ENCODE assay signal across 8 mouse cellular contexts in genomic region chr8:119297752-119298151, GRCm38 (mm10). TPM values are rescaled to one million over a fixed set of nuclear protein-coding genes. Genes with fewer than 3 reads are reported as not detected.
DNase-seq lines count a peak whose midpoint lies in the region; ATAC-seq lines count a peak whose summit lies in the region.
"Not testable (repeated sequence)": the region's sequence is repeated elsewhere in the genome, so short reads cannot be mapped to it uniquely, and the experiment has no call there.

No protein-coding gene starts in this region.

- DNase-seq in NIH3T3 (ENCODE audit: low read depth): peak; percentile 38
- DNase-seq in forebrain, embryonic 10.5 days (ENCODE audit: extremely low spot score, low spot score): peak; percentile 38
- peak; percentile 53 for DNase-seq in hindbrain, embryonic 14.5 days (ENCODE audit: low spot score)
- peak; percentile 31 to 61 for DNase-seq in layer of hippocampus, postnatal 25 days (ENCODE audit: extremely low spot score in 1 of 2, low spot score in 1 of 2)
- peak; percentile 48 for DNase-seq in lung, postnatal 36 days
- DNase-seq in retina, postnatal 7 days (ENCODE audit: low read depth, low spot score): peak; percentile 49
- DNase-seq in urinary bladder, postnatal 14 days (ENCODE audit: low spot score): peak; percentile 12

- peaks cover 16% of the 10 kb centered on the region; the same call in 1 of the 2 replicates for H3K9me3 ChIP-seq in forebrain, embryonic 10.5 days
- not testable (repeated sequence) for H3K9me3 ChIP-seq in hindbrain, embryonic 14.5 days (ENCODE audit: control insufficient read depth, low read length)

- not testable (repeated sequence) for H3K27ac ChIP-seq in forebrain, embryonic 10.5 days; hindbrain, embryonic 14.5 days

- not testable (repeated sequence) for H3K36me3 ChIP-seq in forebrain, embryonic 10.5 days (replicated peaks); hindbrain, embryonic 14.5 days (replicated peaks; ENCODE audit: control insufficient read depth, insufficient read depth)

- not testable (repeated sequence) for H3K27me3 ChIP-seq in forebrain, embryonic 10.5 days (ENCODE audit: poor library complexity, severe bottlenecking); hindbrain, embryonic 14.5 days (ENCODE audit: control insufficient read depth, insufficient read depth, low read length)

- H3K9ac ChIP-seq in hindbrain, embryonic 14.5 days: not testable (repeated sequence)

- H3K4me2 ChIP-seq in hindbrain, embryonic 14.5 days (replicated peaks): not testable (repeated sequence)

- not testable (repeated sequence) for H3K4me1 ChIP-seq in forebrain, embryonic 10.5 days; hindbrain, embryonic 14.5 days (replicated peaks; ENCODE audit: control insufficient read depth, insufficient read depth, low read length)

- H3K4me3 ChIP-seq in forebrain, embryonic 10.5 days; hindbrain, embryonic 14.5 days (replicated peaks; ENCODE audit: low read length): not testable (repeated sequence)

- WGBS in forebrain, embryonic 10.5 days: 25% methylated on average over 3 of the region's 3 CpGs
- WGBS in hindbrain, embryonic 14.5 days: 34% methylated on average over 3 of the region's 3 CpGs

- ATAC-seq in cerebellum, adult (ENCODE audit: insufficient number of reproducible peaks, low FRiP score, low TSS enrichment): 0 out of 2 replicates have a peak, but pooled peaks have one; percentile 36
- not testable (repeated sequence) for ATAC-seq in hindbrain, embryonic 14.5 days (ENCODE audit: low FRiP score)

RNA-seq across cellular contexts. Expression of gene Hsbp1, which starts 46.5 kb away (rescaled TPM):
- 246 and 255 TPM in 2 replicates for polyA plus RNA-seq in forebrain, embryonic 10.5 days (2016; fragmentation: Nextera tagmentation; extraction: Ambion mirVana)
- 741 and 743 TPM in 2 replicates for polyA plus RNA-seq in hindbrain, embryonic 14.5 days (2014; fragmentation: Nextera tagmentation; extraction: Ambion mirVana)
- 100 to 1,000 TPM; 364 to 405 TPM for total RNA-seq in layer of hippocampus, postnatal 25 days (2021)
